25 mouse cellular contexts compared by ENCODE assay signal in the genomic region with DNA sequence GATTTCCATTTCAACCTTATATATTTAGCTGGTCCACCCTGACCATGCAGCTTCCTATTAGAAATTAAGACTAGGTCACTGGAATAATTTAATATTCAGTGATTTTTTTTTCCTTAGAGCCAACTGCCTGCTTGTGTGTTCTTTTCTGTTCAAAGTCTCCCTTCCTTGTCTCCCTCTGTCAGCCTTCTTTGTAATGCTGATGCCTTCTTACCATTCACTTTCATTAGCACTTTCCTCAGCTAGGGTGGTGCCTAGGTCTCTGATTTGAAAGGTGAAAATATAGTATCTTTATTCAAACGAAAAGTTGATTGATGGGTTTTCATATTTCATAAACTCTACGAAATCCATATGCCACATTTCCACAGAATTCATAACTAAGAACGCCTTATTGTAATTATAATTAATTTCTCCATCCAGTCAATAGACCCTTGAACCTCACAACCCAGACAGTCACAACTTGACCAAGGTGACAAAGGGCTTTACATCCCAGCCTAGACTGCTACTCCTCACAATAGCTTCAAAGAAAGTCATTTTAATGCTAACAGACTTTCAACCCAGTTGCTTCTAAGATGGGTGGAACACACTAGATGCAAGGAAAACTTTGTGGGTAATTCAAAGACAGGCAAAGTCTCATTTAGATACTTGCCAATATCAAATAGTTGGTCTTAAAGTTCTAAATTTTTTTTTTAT.
DNase-seq lines count a peak whose midpoint lies in the region; ATAC-seq and TF ChIP-seq lines count a peak whose summit lies in the region.
"Had no signal": no experiment of that assay in that cellular context is flagged by ENCODE, and none has a peak within 500 bp of the region (broad histone marks: within the 10 kb centered on the region; RNA-seq: fewer than 3 reads in every experiment).

No protein-coding gene starts in this region.

- H3K4me3 ChIP-seq in forebrain, embryonic 13.5 days = no peak overlapping the region
- H3K4me3 ChIP-seq in forebrain, embryonic 11.5 days (ENCODE audit: low read depth, low read length) = no peak overlapping the region
- no peak overlapping the region for H3K4me3 ChIP-seq in midbrain, embryonic 11.5 days (ENCODE audit: low read depth, low read length)
- H3K4me3 ChIP-seq in midbrain, postnatal 0 days (ENCODE audit: low read depth, low read length) = no peak overlapping the region
- no peak overlapping the region; a peak in 1 of 4 replicates for H3K4me3 ChIP-seq in ES-E14 (ENCODE audit: insufficient read depth in 1 of 2, low read depth in 1 of 2, low read length in 2 of 2, poor library complexity in 1 of 2, severe bottlenecking in 1 of 2)
- H3K4me3 ChIP-seq: embryonic facial prominence, embryonic 10.5 days; embryonic facial prominence, embryonic 12.5 days; forebrain, embryonic 12.5 days; forebrain, embryonic 15.5 days had no signal

- in situ Hi-C loops in ES-E14 (cut with MboI; ENCODE audit: low sequenced_read_pairs in 2 of 2, unreplicated experiment in 2 of 2) = no loop called here

- H3K4me2 ChIP-seq in forebrain, embryonic 13.5 days = no peak overlapping the region
- no peak overlapping the region for H3K4me2 ChIP-seq in forebrain, embryonic 11.5 days (ENCODE audit: low read depth, low read length, severe bottlenecking)
- H3K4me2 ChIP-seq in midbrain, embryonic 11.5 days = no peak overlapping the region
- no peak overlapping the region for H3K4me2 ChIP-seq in midbrain, postnatal 0 days (ENCODE audit: low read depth, low read length, poor library complexity, severe bottlenecking)
- H3K4me2 ChIP-seq: embryonic facial prominence, embryonic 12.5 days; forebrain, embryonic 12.5 days; forebrain, embryonic 15.5 days had no signal

- H3K27me3 ChIP-seq in forebrain, embryonic 13.5 days = no peaks in the 10 kb centered on the region
- no peaks in the 10 kb centered on the region for H3K27me3 ChIP-seq in forebrain, embryonic 11.5 days (ENCODE audit: control insufficient read depth, insufficient read depth, low read length)
- no peaks in the 10 kb centered on the region for H3K27me3 ChIP-seq in midbrain, embryonic 11.5 days (ENCODE audit: control insufficient read depth, insufficient read depth, low read length)
- no peaks in the 10 kb centered on the region for H3K27me3 ChIP-seq in midbrain, postnatal 0 days (ENCODE audit: insufficient read depth, low read length)
- H3K27me3 ChIP-seq: CH12.LX; embryonic facial prominence, embryonic 12.5 days; forebrain, embryonic 12.5 days; forebrain, embryonic 15.5 days had no signal

- ATAC-seq in forebrain, embryonic 13.5 days = 0 out of 2 replicates have a peak, but pooled peaks have one; percentile 8
- ATAC-seq in forebrain, embryonic 11.5 days (replicated peaks; ENCODE audit: low FRiP score) = no peak
- peak; percentile 45; the same call in 1 of the 2 replicates for ATAC-seq in midbrain, embryonic 11.5 days (ENCODE audit: low FRiP score)
- no peak for ATAC-seq in midbrain, postnatal 0 days (ENCODE audit: low FRiP score)
- ATAC-seq: activated CD4-positive, CD25-positive, alpha-beta regulatory T cell, adult 4 months; CD4-positive, CD25-positive, alpha-beta regulatory T cell, adult 4 months; forebrain, embryonic 15.5 days had no signal

- no peak overlapping the region for H3K27ac ChIP-seq in forebrain, embryonic 13.5 days
- H3K27ac ChIP-seq in forebrain, embryonic 11.5 days (ENCODE audit: low read depth, low read length) = no peak overlapping the region
- H3K27ac ChIP-seq in midbrain, embryonic 11.5 days (ENCODE audit: low read depth, low read length) = no peak overlapping the region
- no peak overlapping the region for H3K27ac ChIP-seq in midbrain, postnatal 0 days (ENCODE audit: low read depth, low read length)
- peak overlapping the region; percentile 47; the same call in 1 of the 2 replicates for H3K27ac ChIP-seq in ES-E14 (ENCODE audit: insufficient read depth, low read depth, low read length, poor library complexity, severe bottlenecking)
- H3K27ac ChIP-seq: embryonic facial prominence, embryonic 10.5 days; embryonic facial prominence, embryonic 12.5 days; forebrain, embryonic 12.5 days; forebrain, embryonic 15.5 days had no signal

- intact Hi-C loops in left cerebral cortex, postnatal 4 days (cut with DNase I) = no loop called here

- no peaks in the 10 kb centered on the region for H3K9me3 ChIP-seq in forebrain, embryonic 13.5 days (replicated peaks)
- no peaks in the 10 kb centered on the region for H3K9me3 ChIP-seq in forebrain, embryonic 11.5 days (ENCODE audit: control insufficient read depth, low read length)
- no peaks in the 10 kb centered on the region for H3K9me3 ChIP-seq in midbrain, embryonic 11.5 days (ENCODE audit: control insufficient read depth, low read length)
- no peaks in the 10 kb centered on the region for H3K9me3 ChIP-seq in midbrain, postnatal 0 days (ENCODE audit: low read length)
- no peaks in the 10 kb centered on the region for H3K9me3 ChIP-seq in ES-E14 (ENCODE audit: control insufficient read depth, insufficient read depth, low read depth, low read length)
- H3K9me3 ChIP-seq: embryonic facial prominence, embryonic 10.5 days; embryonic facial prominence, embryonic 12.5 days; forebrain, embryonic 12.5 days; forebrain, embryonic 15.5 days had no signal

- no peaks in the 10 kb centered on the region for H3K4me1 ChIP-seq in forebrain, embryonic 13.5 days
- H3K4me1 ChIP-seq in forebrain, embryonic 11.5 days (replicated peaks; ENCODE audit: control insufficient read depth, insufficient read depth, low read length) = no peaks in the 10 kb centered on the region
- peaks cover 7% of the 10 kb centered on the region; the same call in 1 of the 2 replicates for H3K4me1 ChIP-seq in midbrain, embryonic 11.5 days (ENCODE audit: control insufficient read depth, insufficient read depth, low read length)
- no peaks in the 10 kb centered on the region for H3K4me1 ChIP-seq in midbrain, postnatal 0 days (ENCODE audit: insufficient read depth, low read length)
- peaks cover 9 to 18% of the 10 kb centered on the region in 2 experiments for H3K4me1 ChIP-seq in ES-E14 (ENCODE audit: control insufficient read depth in 2 of 2, insufficient read depth in 2 of 2, low read length in 2 of 2, poor library complexity in 1 of 2)
- H3K4me1 ChIP-seq: forebrain, embryonic 15.5 days had no signal

- H3K9ac ChIP-seq in forebrain, embryonic 13.5 days = no peak overlapping the region
- H3K9ac ChIP-seq in forebrain, embryonic 11.5 days (ENCODE audit: low read length) = no peak overlapping the region
- H3K9ac ChIP-seq in midbrain, embryonic 11.5 days (ENCODE audit: low read length) = no peak overlapping the region
- no peak overlapping the region for H3K9ac ChIP-seq in midbrain, postnatal 0 days (replicated peaks; ENCODE audit: low read length, poor library complexity, severe bottlenecking)
- no peak overlapping the region for H3K9ac ChIP-seq in ES-E14 (ENCODE audit: insufficient read depth, low read depth, low read length, poor library complexity, severe bottlenecking)
- H3K9ac ChIP-seq: embryonic facial prominence, embryonic 12.5 days; forebrain, embryonic 12.5 days; forebrain, embryonic 15.5 days; forebrain, postnatal 0 days had no signal

- WGBS in forebrain, embryonic 13.5 days = 49% methylated on average over 3 of the region's 3 CpGs
- WGBS in forebrain, embryonic 11.5 days = 51% methylated on average over 3 of the region's 3 CpGs
- 54% methylated on average over 3 of the region's 3 CpGs for WGBS in midbrain, embryonic 11.5 days
- WGBS in midbrain, postnatal 0 days = 46% methylated on average over 3 of the region's 3 CpGs

- no peaks in the 10 kb centered on the region for H3K36me3 ChIP-seq in forebrain, embryonic 13.5 days (ENCODE audit: poor library complexity, severe bottlenecking)
- no peaks in the 10 kb centered on the region for H3K36me3 ChIP-seq in forebrain, embryonic 11.5 days (ENCODE audit: control insufficient read depth, insufficient read depth, low read length)
- H3K36me3 ChIP-seq in midbrain, embryonic 11.5 days (ENCODE audit: control insufficient read depth, insufficient read depth, low read length) = no peaks in the 10 kb centered on the region
- H3K36me3 ChIP-seq in midbrain, postnatal 0 days (ENCODE audit: insufficient read depth, low read length) = no peaks in the 10 kb centered on the region
- no peaks in the 10 kb centered on the region for H3K36me3 ChIP-seq in ES-E14 (ENCODE audit: control insufficient read depth, insufficient read depth, low read length, poor library complexity, severe bottlenecking)
- H3K36me3 ChIP-seq: embryonic facial prominence, embryonic 10.5 days; embryonic facial prominence, embryonic 12.5 days; forebrain, embryonic 12.5 days; forebrain, embryonic 15.5 days had no signal

- DNase-seq in forebrain, embryonic 11.5 days (ENCODE audit: low spot score) = no peak
- DNase-seq in midbrain, embryonic 11.5 days (ENCODE audit: low spot score, missing footprints) = no peak
- DNase-seq in midbrain, postnatal 0 days (ENCODE audit: low spot score) = no peak
- DNase-seq in ES-E14 (ENCODE audit: low read depth, low spot score) (peak; percentile 51), ZHBTc4 (ENCODE audit: low read depth, low spot score) (peak; percentile 83)
- DNase-seq in left cerebral cortex, postnatal 4 days = no peak
- no peak for DNase-seq in left cerebral cortex, adult 9 months (ENCODE audit: low spot score in 2 of 2)
- DNase-seq: adrenal gland, adult 8-10 months; adrenal gland, postnatal 14 days; adrenal gland, postnatal 36 days; B cell, adult 2 months; cerebellum, adult 11-12 months; cerebellum, adult 2 months; cerebellum, adult 9-10 months; cerebellum, postnatal 10 days; cerebellum, postnatal 25 days; forebrain, postnatal 0 days had no signal

- no peak for TF ChIP-seq CTCF in midbrain, postnatal 0 days (IDR thresholded peaks at IDR 0.05)

TF ChIP-seq in ES-E14, 5 proteins besides CTCF, POLR2A, EP300 and RAD21:
- TF ChIP-seq ZNF384 (IDR thresholded peaks at IDR 0.05; ENCODE audit: low read depth, low read length) = no peak
- no peak for TF ChIP-seq ZC3H11A (IDR thresholded peaks at IDR 0.05; ENCODE audit: borderline replicate concordance, low read depth, low read length)
- no peak for TF ChIP-seq MAFK (IDR thresholded peaks at IDR 0.05; ENCODE audit: insufficient read depth, low read depth, low read length)
- no peak for TF ChIP-seq HCFC1 (IDR thresholded peaks at IDR 0.05; ENCODE audit: borderline replicate concordance, insufficient read depth, low read length)
- no peak for TF ChIP-seq CHD2 (IDR thresholded peaks at IDR 0.05; ENCODE audit: low read depth, low read length)

Comparison
In these comparisons a context has a peak if more than half of its experiments do, and no peak if none do; other contexts are left out.
1. ATAC-seq: peak in forebrain, embryonic 13.5 days (single experiment) and midbrain, embryonic 11.5 days (single experiment); none in forebrain, embryonic 11.5 days (single experiment) and midbrain, postnatal 0 days (single experiment).
2. DNase-seq: peak in ES-E14 (single experiment) and ZHBTc4 (single experiment); none in forebrain, embryonic 11.5 days (single experiment), midbrain, embryonic 11.5 days (single experiment), midbrain, postnatal 0 days (single experiment), left cerebral cortex, postnatal 4 days (single experiment) and left cerebral cortex, adult 9 months (0 of 2).